Mouse (Mus musculus): ENCODE data around the gene Tnfrsf23. TPM values are rescaled to one million over a fixed set of nuclear protein-coding genes. Genes with fewer than 3 reads are reported as not detected.
"Not testable (repeated sequence)": the region's sequence is repeated elsewhere in the genome, so short reads cannot be mapped to it uniquely, and the experiment has no call there.

Tnfrsf23 gene
- polyA plus RNA-seq, 1 experiment from 2014 or later = 0.55 TPM

- H3K4me1 ChIP-seq (ENCODE audit: control insufficient read depth, low read depth, low read length) = no peaks in the 10 kb centered on the region; the same call in 1 of the 2 replicates
- WGBS (ENCODE audit: insufficient replicate concordance) = 50% methylated on average over 2 of the region's 2 CpGs
Measured at GRCm38 (mm10) chr7:143663470-143663869, 22.2 kb downstream of the Tnfrsf23 start.

GRCm38 (mm10) chr7:143660797-143661196 is 24.9 kb downstream of the Tnfrsf23 start:
- Histone ChIP-seq H3K4me2 (ENCODE audit: low read depth, low read length) (no peak overlapping the region), H3K9me3 (replicated peaks; ENCODE audit: control insufficient read depth, low read length) (no peaks in the 10 kb centered on the region), H3K4me3 (ENCODE audit: low read depth, low read length) (no peak overlapping the region), H3K27me3 (ENCODE audit: control insufficient read depth, insufficient read depth, low read depth, low read length) (no peaks in the 10 kb centered on the region), H3K9ac (ENCODE audit: low read depth, low read length) (no peak overlapping the region), H3K27ac (ENCODE audit: low read length) (no peak overlapping the region), H3K4me1 (ENCODE audit: control insufficient read depth, low read depth, low read length) (no peaks in the 10 kb centered on the region), H3K36me3 (ENCODE audit: control insufficient read depth, insufficient read depth) (no peaks in the 10 kb centered on the region)
- no peak for ATAC-seq (ENCODE audit: low read depth)

More at GRCm38 (mm10) chr7:143663470-143663869, 22.2 kb downstream of the Tnfrsf23 start:
- Histone ChIP-seq H3K36me3 (ENCODE audit: control insufficient read depth, insufficient read depth) (no peaks in the 10 kb centered on the region), H3K9ac (ENCODE audit: low read depth, low read length) (no peak overlapping the region), H3K4me3 (ENCODE audit: low read depth, low read length) (no peak overlapping the region), H3K27me3 (ENCODE audit: control insufficient read depth, insufficient read depth, low read depth, low read length) (no peaks in the 10 kb centered on the region), H3K27ac (ENCODE audit: low read length) (no peak overlapping the region), H3K4me2 (ENCODE audit: low read depth, low read length) (no peak overlapping the region), H3K9me3 (replicated peaks; ENCODE audit: control insufficient read depth, low read length) (no peaks in the 10 kb centered on the region)
- ATAC-seq (ENCODE audit: low read depth) = no peak

GRCm38 (mm10) chr7:143649769-143650346 is 35.8 kb downstream of the Tnfrsf23 start:
- H3K4me2 ChIP-seq (ENCODE audit: low read depth, low read length); H3K4me3 ChIP-seq (ENCODE audit: low read depth, low read length); H3K9ac ChIP-seq (ENCODE audit: low read depth, low read length); H3K4me1 ChIP-seq (ENCODE audit: control insufficient read depth, low read depth, low read length); H3K27me3 ChIP-seq (ENCODE audit: control insufficient read depth, insufficient read depth, low read depth, low read length); ATAC-seq (ENCODE audit: low read depth); H3K36me3 ChIP-seq (ENCODE audit: control insufficient read depth, insufficient read depth); H3K27ac ChIP-seq (ENCODE audit: low read length); H3K9me3 ChIP-seq (replicated peaks; ENCODE audit: control insufficient read depth, low read length): not testable (repeated sequence)
- WGBS (ENCODE audit: insufficient replicate concordance) = 46% methylated on average over 10 of the region's 10 CpGs

GRCm38 (mm10) chr7:143649034-143649768 is 36.5 kb downstream of the Tnfrsf23 start, which contains the start of gene Tnfrsf22:
Tnfrsf22 (minus strand) TSS chr7:143649661.
- 3% methylated on average over 39 of the region's 39 CpGs for WGBS (ENCODE audit: insufficient replicate concordance)
- Histone ChIP-seq H3K4me1 (ENCODE audit: control insufficient read depth, low read depth, low read length) (no peaks in the 10 kb centered on the region), H3K4me2 (ENCODE audit: low read depth, low read length) (peak within 1 kb of the TSS; percentile 82), H3K9me3 (replicated peaks; ENCODE audit: control insufficient read depth, low read length) (no peaks in the 10 kb centered on the region), H3K36me3 (ENCODE audit: control insufficient read depth, insufficient read depth) (no peaks in the 10 kb centered on the region), H3K27me3 (ENCODE audit: control insufficient read depth, insufficient read depth, low read depth, low read length) (no peaks in the 10 kb centered on the region), H3K4me3 (ENCODE audit: low read depth, low read length) (peak within 1 kb of the TSS; percentile 55), H3K9ac (ENCODE audit: low read depth, low read length) (no peak within 1 kb of the TSS), H3K27ac (ENCODE audit: low read length) (no peak within 1 kb of the TSS)
- ATAC-seq (ENCODE audit: low read depth) = peak; percentile 78

- H3K4me1 ChIP-seq (ENCODE audit: control insufficient read depth, low read depth, low read length); H3K27me3 ChIP-seq (ENCODE audit: control insufficient read depth, insufficient read depth, low read depth, low read length); ATAC-seq (ENCODE audit: low read depth); H3K9me3 ChIP-seq (replicated peaks; ENCODE audit: control insufficient read depth, low read length); H3K27ac ChIP-seq (ENCODE audit: low read length); H3K4me3 ChIP-seq (ENCODE audit: low read depth, low read length); H3K4me2 ChIP-seq (ENCODE audit: low read depth, low read length); H3K9ac ChIP-seq (ENCODE audit: low read depth, low read length); H3K36me3 ChIP-seq (ENCODE audit: control insufficient read depth, insufficient read depth): not testable (repeated sequence)
- 40% methylated on average over 2 of the region's 2 CpGs for WGBS (ENCODE audit: insufficient replicate concordance)
Measured at GRCm38 (mm10) chr7:143643949-143644348, 41.7 kb downstream of the Tnfrsf23 start.

GRCm38 (mm10) chr7:143636674-143637073 is 49.0 kb downstream of the Tnfrsf23 start:
- Histone ChIP-seq H3K4me3 (ENCODE audit: low read depth, low read length) (no peak overlapping the region), H3K9ac (ENCODE audit: low read depth, low read length) (no peak overlapping the region), H3K9me3 (replicated peaks; ENCODE audit: control insufficient read depth, low read length) (no peaks in the 10 kb centered on the region), H3K4me2 (ENCODE audit: low read depth, low read length) (no peak overlapping the region), H3K27ac (ENCODE audit: low read length) (no peak overlapping the region), H3K4me1 (ENCODE audit: control insufficient read depth, low read depth, low read length) (no peaks in the 10 kb centered on the region), H3K36me3 (ENCODE audit: control insufficient read depth, insufficient read depth) (no peaks in the 10 kb centered on the region), H3K27me3 (ENCODE audit: control insufficient read depth, insufficient read depth, low read depth, low read length) (no peaks in the 10 kb centered on the region)
- 92% methylated on average over 1 of the region's 1 CpGs for WGBS (ENCODE audit: insufficient replicate concordance)
- no peak for ATAC-seq (ENCODE audit: low read depth)

- no peaks in the 10 kb centered on the region; the same call in 1 of the 2 replicates for H3K4me1 ChIP-seq (ENCODE audit: control insufficient read depth, low read depth, low read length)
- H3K4me3 ChIP-seq (ENCODE audit: low read depth, low read length) = no peak overlapping the region
- H3K27me3 ChIP-seq (ENCODE audit: control insufficient read depth, insufficient read depth, low read depth, low read length) = no peaks in the 10 kb centered on the region
- H3K9me3 ChIP-seq (replicated peaks; ENCODE audit: control insufficient read depth, low read length) = no peaks in the 10 kb centered on the region
- H3K9ac ChIP-seq (ENCODE audit: low read depth, low read length) = no peak overlapping the region
- H3K27ac ChIP-seq (ENCODE audit: low read length) = no peak overlapping the region
- 56% methylated on average over 2 of the region's 2 CpGs for WGBS (ENCODE audit: insufficient replicate concordance)
- no peak for ATAC-seq (ENCODE audit: low read depth)
- no peak overlapping the region for H3K4me2 ChIP-seq (ENCODE audit: low read depth, low read length)
- H3K36me3 ChIP-seq (ENCODE audit: control insufficient read depth, insufficient read depth) = no peaks in the 10 kb centered on the region
Measured at GRCm38 (mm10) chr7:143631503-143631902, 54.2 kb downstream of the Tnfrsf23 start.

GRCm38 (mm10) chr7:143629501-143629900 is 56.2 kb downstream of the Tnfrsf23 start:
- Histone ChIP-seq H3K9me3 (replicated peaks; ENCODE audit: control insufficient read depth, low read length) (no peaks in the 10 kb centered on the region), H3K27ac (ENCODE audit: low read length) (no peak overlapping the region), H3K4me3 (ENCODE audit: low read depth, low read length) (no peak overlapping the region), H3K9ac (ENCODE audit: low read depth, low read length) (no peak overlapping the region), H3K36me3 (ENCODE audit: control insufficient read depth, insufficient read depth) (no peaks in the 10 kb centered on the region), H3K4me1 (ENCODE audit: control insufficient read depth, low read depth, low read length) (no peaks in the 10 kb centered on the region; the same call in 1 of the 2 replicates), H3K27me3 (ENCODE audit: control insufficient read depth, insufficient read depth, low read depth, low read length) (no peaks in the 10 kb centered on the region), H3K4me2 (ENCODE audit: low read depth, low read length) (no peak overlapping the region)
- 35% methylated on average over 1 of the region's 1 CpGs for WGBS (ENCODE audit: insufficient replicate concordance)
- no peak for ATAC-seq (ENCODE audit: low read depth)

GRCm38 (mm10) chr7:143628540-143628939 is 57.1 kb downstream of the Tnfrsf23 start, which contains the start of gene Tnfrsf26:
Tnfrsf26 (minus strand) TSS chr7:143628722.
- Histone ChIP-seq H3K9me3 (replicated peaks; ENCODE audit: control insufficient read depth, low read length) (no peaks in the 10 kb centered on the region), H3K4me2 (ENCODE audit: low read depth, low read length) (peak within 1 kb of the TSS; percentile 37), H3K36me3 (ENCODE audit: control insufficient read depth, insufficient read depth) (no peaks in the 10 kb centered on the region), H3K4me3 (ENCODE audit: low read depth, low read length) (no peak within 1 kb of the TSS), H3K4me1 (ENCODE audit: control insufficient read depth, low read depth, low read length) (no peaks in the 10 kb centered on the region; the same call in 1 of the 2 replicates), H3K27me3 (ENCODE audit: control insufficient read depth, insufficient read depth, low read depth, low read length) (no peaks in the 10 kb centered on the region), H3K27ac (ENCODE audit: low read length) (peak within 1 kb of the TSS; percentile 78), H3K9ac (ENCODE audit: low read depth, low read length) (no peak within 1 kb of the TSS)
- 58% methylated on average over 1 of the region's 1 CpGs for WGBS (ENCODE audit: insufficient replicate concordance)
- no peak for ATAC-seq (ENCODE audit: low read depth)
